Mouse (Mus musculus): ENCODE data around the gene Pitpnc1.

DNA sequence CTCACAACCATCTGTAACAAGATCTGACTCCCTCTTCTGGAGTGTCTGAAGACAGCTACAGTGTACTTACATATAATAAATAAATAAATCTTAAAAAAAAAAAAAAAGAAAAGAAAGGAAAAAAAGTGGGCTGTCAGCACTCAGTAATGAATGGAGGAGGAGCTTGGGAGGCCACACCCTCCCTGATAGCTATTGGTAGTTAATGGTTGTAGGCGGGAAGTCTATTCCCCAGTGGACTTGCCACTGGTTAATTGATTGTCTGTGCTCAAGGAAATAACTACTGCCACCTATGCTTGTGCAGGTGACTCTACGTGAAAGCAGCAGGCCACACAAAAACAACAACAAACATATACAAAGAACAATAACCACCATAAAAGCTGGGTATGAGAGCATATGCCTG is 45.9 kb upstream of the Pitpnc1 start:
- TF ChIP-seq CTCF (IDR thresholded peaks at IDR 0.05; ENCODE audit: insufficient read depth, low read depth, low read length) (no peak), POLR2A (IDR thresholded peaks at IDR 0.05; ENCODE audit: insufficient read depth, low read depth, low read length) (no peak)
